Mouse (Mus musculus): ENCODE data around the gene Gm17660. TPM values are rescaled to one million over a fixed set of nuclear protein-coding genes. Genes with fewer than 3 reads are reported as not detected.

Gm17660 gene
- total and polyA plus RNA-seq, 2 experiments from 2014 or later, result 1.1 TPM; not detected in 1

DNA sequence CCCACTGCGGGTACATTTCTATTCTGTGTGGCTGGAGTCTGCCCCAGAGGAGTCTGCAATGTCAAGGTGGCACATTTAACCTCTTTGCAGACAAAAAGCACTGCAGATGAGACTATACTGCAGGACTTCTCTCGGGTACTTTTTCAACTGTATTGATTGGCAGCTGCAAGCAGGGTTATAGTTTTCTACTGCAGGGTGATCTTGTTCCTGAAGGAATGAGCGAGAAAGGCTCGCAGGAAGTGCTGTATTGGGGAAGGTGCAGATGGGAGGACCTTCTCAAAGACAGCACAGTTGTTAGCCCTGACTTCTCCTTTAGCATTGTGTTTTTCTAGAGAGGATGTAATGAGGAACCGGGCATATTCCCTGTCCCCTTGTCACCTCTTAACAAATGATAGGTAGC lies 35.1 kb upstream of the Gm17660 start:
- 21% methylated on average over 5 of the region's 5 CpGs for WGBS
- no peaks in the 10 kb centered on the region for H3K9me3 ChIP-seq (ENCODE audit: low read length)
- peak overlapping the region; percentile 40; the same call in 1 of the 2 replicates for H3K9ac ChIP-seq
- peak; percentile 15 for DNase-seq
- peaks cover 44% of the 10 kb centered on the region for H3K4me1 ChIP-seq (ENCODE audit: insufficient read depth)
- peak overlapping the region; percentile 75 for H3K27ac ChIP-seq (ENCODE audit: low read depth, low read length)
- H3K27me3 ChIP-seq (ENCODE audit: insufficient read depth, low read length), result no peaks in the 10 kb centered on the region
- peak overlapping the region; percentile 43 for H3K4me2 ChIP-seq (ENCODE audit: low read depth)
- no peak for ATAC-seq
- TF ChIP-seq CTCF (IDR thresholded peaks at IDR 0.05; ENCODE audit: low read depth), result no peak
- H3K36me3 ChIP-seq (ENCODE audit: insufficient read depth), result no peaks in the 10 kb centered on the region
- peak overlapping the region; percentile 32 for H3K4me3 ChIP-seq (ENCODE audit: low read depth, low read length)

DNA sequence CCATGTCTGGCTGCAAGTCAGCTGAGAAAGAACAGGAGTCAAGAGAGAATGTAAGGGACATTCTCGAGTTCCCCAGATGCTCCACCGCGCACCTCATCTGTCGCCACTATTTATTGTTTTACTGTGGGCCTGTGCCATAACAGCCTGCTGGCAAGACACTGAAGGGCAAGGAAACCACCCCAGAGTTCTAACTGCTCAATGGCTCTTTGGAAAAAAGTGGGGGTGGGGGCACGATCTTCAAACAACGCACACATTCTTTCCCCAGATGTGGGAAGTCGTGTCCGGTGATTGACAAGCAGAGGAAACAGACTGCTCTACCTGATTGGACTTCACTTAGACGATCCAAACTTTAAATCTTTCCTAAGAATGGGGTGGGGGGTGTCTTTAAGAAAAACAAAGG lies 34.6 kb upstream of the Gm17660 start:
- TF ChIP-seq CTCF (IDR thresholded peaks at IDR 0.05; ENCODE audit: low read depth), result no peak
- peak overlapping the region; percentile 43 for H3K4me2 ChIP-seq (ENCODE audit: low read depth)
- H3K4me1 ChIP-seq (ENCODE audit: insufficient read depth), result peaks cover 44% of the 10 kb centered on the region
- no peaks in the 10 kb centered on the region for H3K27me3 ChIP-seq (ENCODE audit: insufficient read depth, low read length)
- ATAC-seq, result no peak
- no peaks in the 10 kb centered on the region for H3K9me3 ChIP-seq (ENCODE audit: low read length)
- WGBS, result 20% methylated on average over 9 of the region's 9 CpGs
- peak overlapping the region; percentile 75 for H3K27ac ChIP-seq (ENCODE audit: low read depth, low read length)
- peak overlapping the region; percentile 40 for H3K9ac ChIP-seq
- peak overlapping the region; percentile 32 for H3K4me3 ChIP-seq (ENCODE audit: low read depth, low read length)
- H3K36me3 ChIP-seq (ENCODE audit: insufficient read depth), result no peaks in the 10 kb centered on the region
- peak; percentile 5 for DNase-seq

DNA sequence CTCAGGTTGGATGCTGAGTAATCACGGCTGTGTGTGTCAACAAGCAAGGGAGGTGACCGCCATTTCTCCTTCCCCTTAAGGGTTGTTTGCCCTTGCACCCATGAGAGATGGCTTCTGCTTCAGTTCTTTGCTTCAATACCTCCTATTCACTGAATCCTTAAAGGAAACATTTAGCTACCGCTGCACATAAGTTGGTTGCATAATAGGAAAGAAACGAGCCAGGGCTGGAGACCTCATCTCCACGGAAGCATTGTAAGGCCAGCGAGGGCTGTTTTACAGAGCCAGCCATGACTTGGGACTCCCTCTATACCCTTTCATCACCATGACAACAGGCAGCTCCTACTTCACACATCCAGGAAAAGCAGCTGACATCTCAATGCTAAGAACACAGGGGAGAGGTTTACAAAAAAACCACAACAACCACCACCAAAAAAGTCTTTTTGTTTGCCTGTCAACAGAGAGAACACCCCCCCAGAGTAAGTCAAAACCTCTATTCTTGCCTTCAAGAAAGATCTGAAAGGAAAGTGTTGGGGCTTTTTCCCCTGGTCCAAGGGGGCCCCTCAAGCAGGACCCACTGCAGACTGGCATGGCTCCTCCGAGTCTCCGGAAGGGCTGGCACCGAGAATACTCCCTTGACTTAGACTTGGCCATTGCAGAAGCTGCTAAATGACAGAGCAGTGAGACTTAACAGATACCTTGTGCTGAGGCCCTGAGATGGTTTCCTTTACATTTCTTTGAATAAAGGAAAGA lies 32.9 kb upstream of the Gm17660 start:
- H3K9ac ChIP-seq, result 0 out of 2 replicates have a peak overlapping the region, but pooled peaks have one; percentile 6

GRCm38 (mm10) chr5:104109516-104109915 lies 32.1 kb upstream of the Gm17660 start:
- Histone ChIP-seq H3K9ac (peak overlapping the region; percentile 31; the same call in 1 of the 2 replicates), H3K9me3 (ENCODE audit: low read length) (no peaks in the 10 kb centered on the region), H3K4me3 (ENCODE audit: low read depth, low read length) (peak overlapping the region; percentile 21), H3K36me3 (ENCODE audit: insufficient read depth) (no peaks in the 10 kb centered on the region), H3K4me2 (ENCODE audit: low read depth) (peak overlapping the region; percentile 43), H3K27ac (ENCODE audit: low read depth, low read length) (peak overlapping the region; percentile 75), H3K4me1 (ENCODE audit: insufficient read depth) (peaks cover 37% of the 10 kb centered on the region), H3K27me3 (ENCODE audit: insufficient read depth, low read length) (no peaks in the 10 kb centered on the region)
- no peak for TF ChIP-seq CTCF (IDR thresholded peaks at IDR 0.05; ENCODE audit: low read depth)
- DNase-seq (peak; percentile 40), ATAC-seq (no peak)
- WGBS, result 28% methylated on average over 3 of the region's 3 CpGs

More for the DNA sequence above, 32.9 kb upstream of the Gm17660 start:
- DNase-seq (peak; percentile 84), ATAC-seq (peak; percentile 69)
- Histone ChIP-seq H3K27ac (ENCODE audit: low read depth, low read length) (peak overlapping the region; percentile 75), H3K4me3 (ENCODE audit: low read depth, low read length) (peak overlapping the region; percentile 10; the same call in 1 of the 2 replicates), H3K4me2 (ENCODE audit: low read depth) (peak overlapping the region; percentile 43), H3K36me3 (ENCODE audit: insufficient read depth) (no peaks in the 10 kb centered on the region), H3K4me1 (ENCODE audit: insufficient read depth) (peaks cover 44% of the 10 kb centered on the region), H3K9me3 (ENCODE audit: low read length) (no peaks in the 10 kb centered on the region), H3K27me3 (ENCODE audit: insufficient read depth, low read length) (no peaks in the 10 kb centered on the region)
- 5% methylated on average over 9 of the region's 9 CpGs for WGBS
- TF ChIP-seq CTCF (IDR thresholded peaks at IDR 0.05; ENCODE audit: low read depth), result no peak

GRCm38 (mm10) chr5:104108879-104109369 lies 31.5 kb upstream of the Gm17660 start:
- peak; percentile 89 for DNase-seq
- H3K27me3 ChIP-seq (ENCODE audit: insufficient read depth, low read length), result no peaks in the 10 kb centered on the region
- no peaks in the 10 kb centered on the region for H3K36me3 ChIP-seq (ENCODE audit: insufficient read depth)
- TF ChIP-seq CTCF (IDR thresholded peaks at IDR 0.05; ENCODE audit: low read depth), result no peak
- H3K9me3 ChIP-seq (ENCODE audit: low read length), result no peaks in the 10 kb centered on the region
- H3K4me3 ChIP-seq (ENCODE audit: low read depth, low read length), result peak overlapping the region; percentile 21
- WGBS, result 4% methylated on average over 18 of the region's 18 CpGs
- peak overlapping the region; percentile 43 for H3K4me2 ChIP-seq (ENCODE audit: low read depth)
- peak overlapping the region; percentile 75 for H3K27ac ChIP-seq (ENCODE audit: low read depth, low read length)
- peak overlapping the region; percentile 31; the same call in 1 of the 2 replicates for H3K9ac ChIP-seq
- peak; percentile 56 for ATAC-seq
- peaks cover 37% of the 10 kb centered on the region for H3K4me1 ChIP-seq (ENCODE audit: insufficient read depth)

GRCm38 (mm10) chr5:104108127-104108875 lies 30.9 kb upstream of the Gm17660 start:
- H3K36me3 ChIP-seq (ENCODE audit: insufficient read depth), result no peaks in the 10 kb centered on the region
- DNase-seq (peak; percentile 60), ATAC-seq (peak; percentile 40)
- no peaks in the 10 kb centered on the region for H3K9me3 ChIP-seq (ENCODE audit: low read length)
- H3K27me3 ChIP-seq (ENCODE audit: insufficient read depth, low read length), result no peaks in the 10 kb centered on the region
- H3K4me1 ChIP-seq (ENCODE audit: insufficient read depth), result peaks cover 37% of the 10 kb centered on the region
- 44% methylated on average over 11 of the region's 11 CpGs for WGBS
- H3K9ac ChIP-seq, result peak overlapping the region; percentile 31; the same call in 1 of the 2 replicates
- no peak for TF ChIP-seq CTCF (IDR thresholded peaks at IDR 0.05; ENCODE audit: low read depth)
- H3K27ac ChIP-seq (ENCODE audit: low read depth, low read length), result peak overlapping the region; percentile 75
- H3K4me2 ChIP-seq (ENCODE audit: low read depth), result peak overlapping the region; percentile 43
- H3K4me3 ChIP-seq (ENCODE audit: low read depth, low read length), result peak overlapping the region; percentile 21; the same call in 1 of the 2 replicates

All from forebrain, postnatal 0 days (tissue).